Mouse (Mus musculus) layer of hippocampus, postnatal 25 days (tissue): ENCODE measurements at regions not wholly inside any gene's neighbourhood (a gene's known extent, or its start where the extent isn't known, plus 50 kb on each side); places are given as distances from the start of the nearest gene placed in this dataset.

ENCODE experiments used
- DNase-seq, 2 experiments: peaks; one replicate each; pipeline ENCODE4 v3.0.0; 2022; ENCODE audit warnings: mixed read lengths in 2 of 2, low spot score in 1 of 2; ENCODE audit errors: extremely low spot score in 1 of 2

GRCm38 (mm10) chr4:148384251-148385230, 60.0 kb downstream of the Ubiad1 start:
- DNase-seq: peak; percentile 63 to 64

GRCm38 (mm10) chr4:148380562-148380961, 64.0 kb downstream of the Ubiad1 start:
- no peak for DNase-seq

- DNase-seq: no peak
Observed at GRCm38 (mm10) chr4:148378491-148378890, 66.1 kb downstream of the Ubiad1 start.

GRCm38 (mm10) chr4:148377368-148377767, 67.2 kb downstream of the Ubiad1 start:
- no peak for DNase-seq

- DNase-seq: no peak
Observed at GRCm38 (mm10) chr4:148376439-148376838, 68.1 kb downstream of the Ubiad1 start.

GRCm38 (mm10) chr4:148371489-148371888, 73.1 kb downstream of the Ubiad1 start:
- DNase-seq: no peak

- no peak for DNase-seq
Observed at GRCm38 (mm10) chr4:148367671-148368070, 76.9 kb downstream of the Ubiad1 start.

- DNase-seq: no peak
Observed at GRCm38 (mm10) chr4:148365804-148366203, 78.0 kb upstream of the Disp3 start.

GRCm38 (mm10) chr4:148363366-148364121, 75.8 kb upstream of the Disp3 start:
- no peak for DNase-seq

GRCm38 (mm10) chr4:148360931-148361330, 73.2 kb upstream of the Disp3 start:
- DNase-seq: peak; percentile 48 to 58

- DNase-seq: no peak
Observed at GRCm38 (mm10) chr4:148358336-148358735, 70.6 kb upstream of the Disp3 start.

GRCm38 (mm10) chr4:148357221-148357621, 69.5 kb upstream of the Disp3 start:
- no peak for DNase-seq

- peak in 1 of 2 experiments; percentile 16 for DNase-seq
Observed at GRCm38 (mm10) chr4:148356654-148357053, 68.9 kb upstream of the Disp3 start.

- no peak for DNase-seq
Observed at GRCm38 (mm10) chr4:148353969-148354368, 66.2 kb upstream of the Disp3 start.

GRCm38 (mm10) chr4:148352690-148353089, 64.9 kb upstream of the Disp3 start:
- no peak for DNase-seq

- no peak for DNase-seq
Observed at GRCm38 (mm10) chr4:148341531-148342157, 53.9 kb upstream of the Disp3 start.

- DNase-seq: no peak
Observed at GRCm38 (mm10) chr4:148340342-148340741, 52.6 kb upstream of the Disp3 start.

- peak in 1 of 2 experiments; percentile 33 for DNase-seq
Observed at GRCm38 (mm10) chr4:148337890-148338880, 50.4 kb upstream of the Disp3 start.
